Mouse (Mus musculus): Measurements from ENCODE around the gene Erbin. TPM values are rescaled to one million over a fixed set of nuclear protein-coding genes. Genes with fewer than 3 reads are reported as not detected.

The Erbin gene
- total RNA-seq, 2 experiments from 2014 or later, result 42.5 to 47.2 TPM

DNA sequence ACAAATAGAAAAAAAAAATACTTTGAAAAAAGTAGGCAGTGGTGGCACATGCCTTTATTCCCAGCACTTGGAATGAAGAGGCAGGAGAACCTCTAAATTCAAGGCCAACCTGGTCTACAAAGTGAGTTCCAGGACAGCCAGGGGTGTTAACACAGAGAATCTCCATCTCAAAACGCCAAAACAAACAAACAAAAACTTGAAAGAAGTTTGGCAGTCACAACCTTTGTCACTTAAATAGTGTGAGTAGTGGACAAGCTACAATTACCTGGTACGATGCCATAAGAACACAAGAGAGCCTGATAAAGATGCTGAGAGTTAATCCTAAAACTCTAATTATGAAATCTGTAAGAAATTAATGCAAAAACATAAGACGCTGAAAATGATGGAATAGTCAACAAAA is 8.0 kb downstream of the Erbin start:
- no peak for DNase-seq

DNA sequence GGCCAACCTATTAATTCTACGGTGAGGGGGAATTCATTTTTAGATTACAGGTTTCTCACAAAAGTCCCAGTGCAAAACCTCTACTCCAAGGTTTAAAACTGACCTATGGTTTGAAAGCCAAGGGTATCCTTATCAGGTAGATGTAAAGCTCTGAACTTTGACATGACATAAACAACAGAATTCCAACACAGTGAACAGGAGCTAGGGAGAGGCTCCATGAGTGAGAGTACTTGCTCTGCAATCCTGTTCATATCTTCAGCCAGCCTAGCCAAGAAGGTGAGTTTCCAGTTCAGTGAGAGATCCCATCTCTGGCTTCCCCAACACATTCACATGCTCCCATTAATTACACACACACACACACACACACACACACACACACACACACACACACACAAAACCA is 9.7 kb downstream of the Erbin start:
- no peak for DNase-seq

DNA sequence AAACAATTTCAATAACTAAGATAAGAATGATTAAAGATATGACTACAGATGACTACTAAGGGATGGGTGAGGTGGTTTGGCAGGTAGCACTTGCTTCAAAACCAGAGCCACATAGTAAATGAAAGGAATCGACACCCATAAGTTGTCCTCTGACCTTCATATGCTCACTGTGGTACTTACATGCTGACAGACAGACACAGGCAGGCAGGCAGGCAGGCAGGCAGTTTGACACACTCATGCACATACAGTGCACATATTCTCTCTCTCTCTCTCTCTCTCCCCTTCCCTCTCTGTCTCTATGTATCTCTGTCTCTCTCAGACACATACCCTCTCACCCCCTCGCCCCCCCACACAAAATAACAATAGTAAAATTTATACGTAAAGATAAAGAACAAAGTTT is 10.4 kb downstream of the Erbin start:
- no peak for DNase-seq

DNA sequence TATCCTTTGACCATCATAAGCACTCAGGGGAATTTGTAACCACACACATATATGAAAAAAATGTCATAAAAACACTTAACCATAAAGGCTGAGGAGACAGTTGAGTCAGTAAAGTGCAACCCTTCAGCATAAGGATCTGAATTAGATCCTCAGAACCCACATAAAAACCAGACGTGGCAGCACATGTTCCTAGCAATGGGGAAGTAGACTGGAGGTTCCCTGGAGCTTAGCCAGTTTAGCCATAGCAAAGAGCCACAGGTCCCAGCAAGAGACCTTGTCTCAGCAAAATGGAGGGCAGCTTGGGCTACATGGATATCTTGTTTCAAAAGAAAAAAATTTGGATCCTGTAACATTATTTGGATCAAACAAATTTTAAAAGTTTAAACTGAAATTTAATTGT is 20.3 kb downstream of the Erbin start:
- DNase-seq, result peak in 1 of 2 experiments; percentile 38

DNA sequence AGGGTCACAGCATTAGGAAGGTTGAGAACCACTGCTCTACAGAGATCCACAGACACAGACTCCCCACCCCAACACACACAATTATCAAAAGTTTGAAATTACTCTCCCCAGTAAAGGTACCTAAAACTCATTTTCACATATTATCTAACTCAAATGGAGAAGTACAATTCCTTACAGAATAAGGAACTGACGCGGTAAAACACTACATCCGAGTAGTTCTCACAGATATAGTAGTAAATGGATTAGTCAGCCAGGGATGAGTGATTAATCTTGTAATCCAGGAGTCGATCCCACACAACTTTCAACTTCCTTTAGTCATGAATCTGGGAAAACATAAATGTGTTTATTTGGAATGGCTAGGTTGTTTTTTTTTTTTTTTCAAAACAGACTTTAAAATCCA is 22.7 kb downstream of the Erbin start:
- DNase-seq, result no peak

DNA sequence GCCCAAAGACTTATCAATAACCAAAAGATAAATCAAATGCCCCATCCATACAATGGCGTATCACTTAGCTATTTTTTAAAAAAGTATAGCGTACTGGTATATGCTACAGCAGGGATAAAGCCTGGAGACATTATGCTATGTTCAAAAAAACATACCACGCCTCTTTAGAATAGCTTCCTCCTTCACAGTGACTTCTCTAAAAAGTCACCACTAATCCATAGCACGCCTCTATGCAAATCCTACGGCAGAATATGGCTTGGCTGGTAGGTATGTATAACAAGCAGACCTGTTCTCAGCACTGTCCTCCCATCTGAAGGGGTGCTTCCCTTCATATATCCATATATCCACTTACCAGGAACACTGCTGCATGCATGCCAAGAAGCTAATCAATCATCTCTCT is 27.2 kb downstream of the Erbin start:
- DNase-seq, result no peak

DNA sequence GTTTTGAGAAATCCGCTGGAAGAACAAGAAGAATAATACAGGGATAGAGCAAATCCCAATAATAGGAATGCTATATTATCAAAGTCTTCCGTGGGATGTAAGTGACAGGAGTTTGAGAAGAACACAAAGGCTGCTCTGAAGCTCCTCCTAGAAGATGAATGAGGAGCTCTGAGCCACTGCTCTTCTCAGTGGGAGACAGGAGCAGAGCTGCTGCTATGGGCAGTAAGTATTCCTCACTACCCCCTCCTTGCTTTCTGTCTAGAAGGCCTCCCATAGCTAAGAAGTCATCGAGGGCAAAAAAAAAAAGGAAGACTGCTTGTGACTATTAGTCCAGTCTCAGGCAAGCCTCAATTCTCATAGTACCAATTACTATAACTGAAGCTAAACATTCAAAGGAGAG is 30.3 kb downstream of the Erbin start:
- no peak for DNase-seq

DNA sequence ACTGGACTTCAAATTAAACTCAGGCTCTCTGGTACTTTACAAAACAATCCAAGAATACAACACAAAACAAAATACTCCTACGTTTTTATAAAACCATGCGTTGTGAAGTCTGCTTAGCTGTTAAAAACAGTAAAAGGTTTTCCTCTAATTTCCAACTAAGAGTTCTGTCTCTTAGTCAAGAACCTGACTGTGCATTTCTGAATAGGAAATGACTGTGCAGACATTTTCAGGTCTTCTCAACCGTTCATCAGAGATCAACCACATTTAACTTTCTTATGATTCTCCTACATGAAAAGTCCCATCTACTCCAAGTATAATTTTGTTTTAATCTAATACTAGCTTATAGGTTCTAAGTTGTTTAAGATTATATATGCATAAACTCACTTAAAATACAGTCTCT is 33.8 kb downstream of the Erbin start:
- DNase-seq, result no peak

DNA sequence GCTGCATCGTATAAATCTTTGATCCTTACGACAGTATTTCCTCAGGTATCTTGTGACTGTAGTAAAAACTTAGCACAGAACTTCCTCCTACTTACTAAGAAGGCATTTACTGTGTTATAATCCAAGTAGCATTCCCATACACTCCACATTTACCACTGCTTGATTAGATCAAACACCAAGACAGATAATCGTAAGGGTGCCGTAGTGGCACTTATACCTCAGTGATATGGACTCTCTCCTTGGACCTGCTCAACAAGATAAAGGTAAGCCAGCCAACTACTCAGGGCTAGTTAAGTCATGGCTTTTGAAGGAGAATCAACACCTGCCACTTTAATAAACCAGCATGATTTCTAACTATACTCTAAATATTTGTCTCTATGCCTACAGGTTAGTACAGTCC is 39.1 kb downstream of the Erbin start:
- no peak for DNase-seq

DNA sequence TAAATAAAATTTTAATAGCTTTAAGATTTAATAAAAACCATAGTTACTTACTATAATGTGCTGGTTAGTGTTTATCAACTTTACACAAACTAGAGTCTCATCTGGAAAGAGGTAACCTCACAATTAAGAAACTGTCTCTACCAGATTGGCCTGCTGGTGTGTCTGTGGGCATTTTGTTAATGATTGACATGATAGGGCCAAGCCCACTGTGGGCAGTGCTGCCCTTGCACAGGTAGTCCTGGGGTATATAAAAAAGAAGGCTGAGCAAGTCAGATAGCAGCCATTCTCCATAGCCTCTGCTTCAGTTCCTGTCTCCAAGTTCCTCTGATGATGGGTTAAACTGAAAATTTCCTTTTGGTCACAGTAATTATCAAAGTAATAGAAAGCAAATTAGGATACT is 43.6 kb downstream of the Erbin start:
- DNase-seq, result no peak

DNA sequence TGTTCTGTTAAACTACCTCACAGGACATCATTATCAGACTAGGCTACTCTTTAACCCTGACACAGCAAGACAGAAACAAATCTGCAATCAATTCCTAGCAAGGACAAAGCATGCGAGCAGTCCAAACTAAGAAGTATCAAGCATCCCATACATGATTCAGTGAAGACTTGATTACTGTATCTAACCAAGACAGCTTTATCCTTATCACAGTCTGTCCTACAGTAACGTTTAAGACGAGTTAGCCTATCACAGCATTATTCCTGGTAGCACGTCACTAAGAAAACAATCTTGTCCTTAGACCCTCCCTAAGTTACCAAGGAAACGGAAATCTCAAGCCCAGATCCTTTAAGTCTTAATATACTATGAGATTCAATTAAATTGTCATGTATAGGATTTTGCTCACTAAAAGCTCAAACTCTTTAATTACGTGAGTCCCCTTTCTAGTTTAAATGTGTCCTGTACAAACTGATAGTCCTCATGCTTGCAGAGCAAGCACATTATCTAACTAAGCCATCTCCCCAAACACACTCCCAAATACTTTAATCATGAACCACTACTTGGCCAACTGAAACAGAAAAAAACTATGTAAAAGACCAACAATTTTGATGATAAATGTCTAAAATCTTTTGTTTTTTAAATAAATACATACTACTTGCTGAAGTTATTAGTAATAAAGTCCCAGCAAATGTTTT is 44.3 kb downstream of the Erbin start:
- DNase-seq, result no peak

DNA sequence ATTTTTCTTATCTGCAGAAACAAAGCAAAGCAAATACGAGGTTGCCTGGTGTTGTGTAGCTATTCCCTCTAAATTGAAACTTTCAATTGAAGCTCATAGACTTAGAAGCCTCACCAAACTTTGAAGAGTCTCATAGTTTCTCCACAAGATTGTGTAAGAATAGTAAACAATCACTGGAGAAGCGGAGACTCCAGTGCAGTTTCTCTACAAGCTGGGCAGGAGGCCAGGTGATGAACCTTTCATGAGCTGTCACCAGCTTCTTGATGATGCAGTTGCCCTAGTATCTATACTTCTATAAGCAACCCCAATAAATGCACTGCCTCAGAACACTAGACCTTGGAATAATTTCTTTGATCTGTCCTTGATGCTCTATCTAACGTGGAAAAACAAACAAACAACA is 49.5 kb downstream of the Erbin start:
- peak in 1 of 2 experiments; percentile 6 for DNase-seq

DNA sequence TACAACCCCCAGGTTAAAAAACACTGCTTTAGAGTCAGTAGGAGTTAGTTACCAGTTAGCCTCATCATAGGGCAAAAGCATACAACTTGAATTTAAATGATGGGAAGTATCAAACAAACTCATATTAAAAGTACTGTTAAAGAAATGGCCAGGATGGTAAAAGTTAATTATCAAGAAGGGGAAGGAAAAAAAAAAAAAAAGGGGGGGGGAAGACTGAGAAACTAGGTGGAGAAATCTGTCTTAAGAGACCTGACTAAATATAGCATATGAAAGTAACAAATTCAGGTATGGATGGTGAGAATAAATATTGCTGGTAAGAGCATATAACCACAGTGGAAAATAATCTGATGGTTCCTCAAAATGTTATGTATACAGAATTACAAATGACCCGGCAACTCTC is 50.2 kb downstream of the Erbin start:
- DNase-seq, result no peak

DNA sequence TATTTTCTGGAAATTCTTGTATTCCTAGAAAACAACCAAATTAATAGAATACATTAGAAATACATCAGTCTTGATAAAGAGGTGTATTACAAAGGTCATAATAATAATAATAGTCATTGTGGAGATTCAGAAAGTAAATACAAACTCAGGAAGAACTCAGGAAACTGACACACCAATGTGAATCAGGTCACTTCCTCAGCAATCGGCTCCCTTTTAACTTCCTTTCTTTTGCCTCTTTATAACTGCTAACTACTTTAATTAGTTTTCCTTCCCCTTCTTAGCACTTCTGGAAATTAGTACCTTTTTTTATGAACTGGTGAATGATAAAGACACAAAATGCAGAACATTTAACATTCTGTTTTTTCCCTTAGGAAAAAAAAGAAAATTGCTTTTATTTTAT is 51.4 kb downstream of the Erbin start:
- no peak for DNase-seq

DNA sequence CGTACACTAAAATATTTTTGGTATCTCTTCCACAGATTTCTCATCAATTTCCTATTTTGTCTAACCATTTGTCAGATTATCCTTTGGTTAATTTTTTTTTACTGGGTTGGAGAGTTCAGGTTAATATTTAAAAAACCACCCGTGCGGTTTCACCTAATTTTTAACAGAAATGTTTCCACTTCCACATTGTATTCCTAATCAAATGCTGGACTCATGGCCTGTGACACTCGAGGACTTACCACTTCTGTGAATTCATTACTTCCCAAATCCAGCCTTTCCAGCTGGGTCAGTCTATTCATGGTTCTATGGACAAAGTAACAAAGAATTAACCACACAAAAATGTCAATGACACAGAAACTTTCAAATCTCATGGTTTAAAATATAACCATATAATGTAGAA is 58.3 kb downstream of the Erbin start:
- DNase-seq, result no peak

DNA sequence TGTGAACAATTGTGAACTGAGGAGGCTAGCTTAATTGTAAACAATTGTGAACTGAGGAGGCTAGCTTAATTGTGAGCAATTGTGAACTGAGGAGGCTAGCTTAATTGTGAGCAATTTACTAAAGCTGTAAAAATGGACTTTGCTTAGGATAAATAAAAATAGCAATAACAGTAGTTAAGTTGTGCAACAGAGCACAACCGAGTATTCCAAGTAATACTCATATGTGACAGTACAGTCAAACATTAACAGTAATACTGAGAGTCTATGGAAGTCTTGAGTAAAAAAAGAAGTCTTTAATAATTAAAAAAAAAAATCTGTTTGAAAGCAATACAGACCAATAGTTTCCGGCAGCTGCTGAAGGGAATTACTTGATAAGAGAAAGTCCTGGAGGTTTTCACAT is 61.3 kb downstream of the Erbin start:
- DNase-seq, result no peak

DNA sequence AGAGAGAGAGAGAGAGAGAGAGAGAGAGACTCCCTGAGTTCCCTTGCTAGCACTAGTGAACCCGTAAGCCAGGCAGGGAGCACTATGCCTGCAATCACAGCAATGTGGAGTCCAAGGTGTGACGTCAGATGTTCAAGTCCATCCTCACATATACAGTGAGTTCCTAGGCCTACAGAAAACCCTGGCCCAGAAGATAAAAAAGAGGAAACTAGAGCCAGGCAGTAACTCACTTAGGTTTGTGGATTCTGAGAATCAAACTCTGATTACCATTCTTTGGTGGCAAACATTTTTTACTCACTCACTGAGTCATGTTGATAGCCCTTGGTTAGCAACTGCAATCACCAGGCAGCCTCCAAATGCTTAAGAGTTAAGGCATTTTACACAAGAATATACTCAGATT is 72.7 kb downstream of the Erbin start:
- no peak for DNase-seq

DNA sequence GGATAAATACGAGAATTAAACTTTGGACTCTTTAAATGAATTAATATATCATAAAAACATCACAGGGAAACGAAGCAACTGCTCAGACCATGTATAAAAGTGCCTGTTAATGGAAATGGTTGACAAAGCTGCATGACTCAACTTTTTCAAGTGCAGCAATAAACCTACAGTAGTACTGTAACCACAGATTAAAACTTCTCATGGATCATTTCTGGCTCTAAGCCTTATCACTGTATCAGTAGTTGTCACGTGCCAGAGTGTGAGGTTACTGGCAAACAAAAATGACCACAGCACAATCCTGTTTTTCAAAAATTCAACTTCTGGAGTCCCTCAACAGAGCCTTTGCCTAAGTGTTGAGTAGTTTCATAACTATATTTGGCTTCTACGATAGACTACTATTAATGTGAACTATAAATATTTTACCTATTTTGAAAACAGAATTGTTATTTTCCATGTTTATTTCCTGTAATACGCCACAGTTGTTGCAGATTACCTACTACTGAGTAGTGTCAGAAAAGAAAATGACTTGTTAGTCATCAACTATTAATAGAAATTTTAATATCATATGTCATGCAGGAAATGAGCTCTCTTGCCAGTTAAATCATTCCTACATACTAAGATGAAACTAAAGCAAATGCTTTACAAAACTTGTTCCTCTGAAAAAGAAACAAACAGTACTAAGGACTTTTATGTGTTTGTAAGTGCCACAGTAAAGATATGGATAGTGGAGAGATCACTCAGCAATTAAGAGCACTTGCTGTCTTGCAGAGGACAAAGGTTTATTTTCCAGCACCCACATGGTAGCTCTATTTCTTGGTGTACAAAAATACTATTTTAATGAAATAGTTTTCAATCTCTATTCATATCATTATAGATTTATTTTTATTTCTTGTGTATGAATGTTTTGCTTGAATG is 78.8 kb downstream of the Erbin start:
- peak; percentile 4 to 30 for DNase-seq

DNA sequence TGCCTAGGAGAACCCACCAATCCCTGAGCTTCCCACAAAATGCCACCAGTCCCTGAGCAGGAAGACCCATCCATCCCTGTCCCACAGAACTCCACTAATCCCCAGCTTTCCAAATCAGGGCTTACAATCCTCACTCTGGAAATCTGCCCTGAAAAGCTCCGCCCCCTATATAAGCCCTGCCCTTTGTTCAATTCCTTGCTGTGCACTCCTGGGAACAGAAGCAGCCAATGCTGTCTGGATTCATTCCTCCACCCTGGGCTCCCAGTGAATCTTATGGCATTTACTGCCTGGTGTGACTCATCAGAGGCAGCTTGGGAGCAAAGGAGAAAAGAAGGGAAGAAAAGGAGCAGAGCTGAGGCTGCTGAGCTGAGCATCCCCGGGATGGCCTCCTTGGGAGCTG is 81.7 kb downstream of the Erbin start:
- DNase-seq, result no peak

DNA sequence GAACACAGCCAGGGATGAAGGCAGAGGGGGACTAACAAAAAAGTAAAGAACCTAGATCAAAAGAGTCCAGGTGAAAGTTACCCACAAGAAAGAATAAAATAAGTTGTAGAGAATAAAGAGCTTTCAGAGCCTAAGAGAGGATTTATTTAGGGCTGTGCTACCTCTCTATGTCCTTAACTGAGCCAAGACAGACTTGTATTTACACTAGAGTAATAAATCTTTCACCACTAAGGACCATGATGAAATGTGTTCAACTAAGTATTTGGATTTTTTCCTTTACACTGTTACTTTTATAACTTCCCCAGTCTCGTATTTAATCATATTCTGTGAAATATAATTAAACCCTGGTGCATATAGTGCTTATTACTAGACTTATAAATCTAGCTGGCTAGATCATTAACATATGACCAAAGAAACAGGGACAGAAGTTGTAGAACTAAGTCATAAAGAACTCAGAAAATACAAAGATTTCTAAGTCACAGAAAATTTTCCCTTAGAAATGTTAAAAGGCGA is 90.6 kb downstream of the Erbin start:
- DNase-seq, result no peak

DNA sequence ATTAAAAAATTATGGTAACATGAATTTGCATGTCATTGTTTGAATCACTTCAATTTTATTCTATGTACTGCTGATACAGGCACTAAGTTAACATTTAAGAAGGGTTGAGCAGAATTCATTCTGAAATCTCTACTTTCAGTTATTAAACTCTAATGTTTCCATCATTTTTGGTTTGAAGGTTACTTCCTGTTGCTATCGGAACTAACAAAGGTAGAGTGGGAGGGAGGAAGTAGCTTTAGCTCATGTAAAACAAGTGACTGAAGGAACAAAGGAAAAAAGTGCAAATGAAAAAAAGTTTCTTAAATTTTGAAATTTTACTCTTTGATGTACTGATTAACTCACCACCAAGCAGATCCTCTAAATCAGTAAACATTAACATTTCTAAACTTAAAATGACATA is 98.0 kb downstream of the Erbin start:
- no peak for DNase-seq

DNA sequence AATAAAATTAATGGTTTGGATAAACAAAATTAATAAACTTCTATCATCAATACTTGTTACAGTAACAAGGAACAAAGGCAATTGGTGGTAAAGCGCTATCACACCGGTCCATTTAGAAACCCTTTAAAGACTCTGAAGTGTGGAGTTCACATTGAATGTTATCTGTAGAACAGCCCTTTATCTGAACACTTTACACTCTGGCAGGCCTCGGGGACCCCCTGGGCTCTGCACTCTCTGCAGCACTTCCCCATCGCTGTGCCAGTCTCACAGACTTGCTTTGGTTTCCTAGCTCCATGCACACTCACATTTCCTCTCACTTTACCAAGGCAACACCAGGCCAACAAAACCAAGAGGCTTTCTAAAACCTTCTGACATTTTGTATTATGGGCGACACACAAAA is 100.9 kb downstream of the Erbin start:
- no peak for DNase-seq

DNA sequence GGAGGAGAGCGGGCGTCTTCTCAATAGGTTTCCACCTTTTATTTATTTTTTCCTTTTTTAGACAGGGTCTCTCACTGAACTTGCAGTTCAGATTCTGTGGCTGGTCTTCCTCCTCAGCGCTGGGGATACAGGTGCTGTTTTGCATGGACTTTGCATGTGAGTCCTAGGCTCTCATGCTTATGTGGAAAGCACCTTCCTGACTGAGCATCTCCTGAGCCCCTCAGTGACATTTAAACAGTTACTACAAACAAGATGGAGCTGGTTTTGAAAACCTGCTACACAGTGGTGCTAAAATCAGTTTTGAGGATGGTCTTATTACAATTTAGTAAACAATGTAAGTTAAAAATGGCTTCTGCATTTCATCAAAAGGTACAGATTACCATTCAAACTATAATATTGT is 102.4 kb downstream of the Erbin start:
- DNase-seq, result no peak

DNA sequence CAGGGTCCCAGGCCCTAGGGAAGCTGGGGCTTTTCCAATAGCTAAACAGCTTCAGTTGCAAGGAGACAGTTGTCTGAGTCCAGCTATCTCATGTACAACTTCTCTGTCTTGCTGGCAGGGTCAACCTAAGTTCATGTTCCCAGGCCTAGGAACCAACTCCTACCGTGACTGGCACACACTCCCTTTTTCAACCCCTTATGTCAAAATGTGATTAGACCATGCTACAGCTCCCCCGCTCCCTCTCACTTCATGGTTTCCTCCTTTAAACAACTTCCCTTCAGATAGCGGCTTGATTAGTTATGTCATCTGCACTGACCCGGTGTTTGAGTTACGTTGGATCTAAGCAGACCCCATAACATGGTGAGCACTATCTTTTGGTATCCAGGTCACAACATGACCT is 112.8 kb downstream of the Erbin start:
- no peak for DNase-seq
